Mouse (Mus musculus) cerebellum, adult 2 months (tissue): ENCODE measurements around the gene Gm7030.
"Not testable (repeated sequence)": the region's sequence is repeated elsewhere in the genome, so short reads cannot be mapped to it uniquely, and the experiment has no call there.

Source experiments
- CTCF ChIP-seq: fragments of 200-500 bp; IDR thresholded peaks from 2 replicates; pipeline ENCODE4 v1.5.1; 2011; ENCODE audit warnings: low read depth, mild to moderate bottlenecking, control low read depth, low read length, moderate library complexity, borderline replicate concordance; ENCODE audit not compliant: insufficient read depth
- POLR2A ChIP-seq: fragments of 200-500 bp; IDR thresholded peaks from 2 replicates; pipeline ENCODE4 v1.6.1; 2011; ENCODE audit warnings: low read length, control low read depth, borderline replicate concordance; ENCODE audit not compliant: insufficient read depth

DNA sequence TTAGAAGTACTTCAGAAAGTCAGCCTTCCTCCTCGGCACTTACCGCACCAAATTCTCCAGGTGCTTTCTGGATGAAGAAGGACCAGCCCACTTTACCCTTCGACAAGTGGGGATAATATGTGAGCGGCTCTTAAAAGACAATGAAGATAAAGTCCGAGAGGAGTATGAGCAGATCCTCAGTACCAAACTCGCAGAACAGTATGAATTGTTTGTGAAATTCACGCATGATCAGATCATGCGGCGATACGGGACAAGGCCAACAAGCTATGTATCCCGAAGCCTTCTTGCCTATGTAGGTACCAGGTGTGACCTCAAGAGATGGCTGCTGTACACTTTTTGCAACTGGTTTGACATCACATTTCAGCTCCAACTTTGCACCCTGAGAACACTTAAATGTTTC lies 29.0 kb upstream of the Gm7030 start:
- TF ChIP-seq CTCF, POLR2A: not testable (repeated sequence)
